Mouse (Mus musculus): ENCODE results near the gene Vps8.

DNA sequence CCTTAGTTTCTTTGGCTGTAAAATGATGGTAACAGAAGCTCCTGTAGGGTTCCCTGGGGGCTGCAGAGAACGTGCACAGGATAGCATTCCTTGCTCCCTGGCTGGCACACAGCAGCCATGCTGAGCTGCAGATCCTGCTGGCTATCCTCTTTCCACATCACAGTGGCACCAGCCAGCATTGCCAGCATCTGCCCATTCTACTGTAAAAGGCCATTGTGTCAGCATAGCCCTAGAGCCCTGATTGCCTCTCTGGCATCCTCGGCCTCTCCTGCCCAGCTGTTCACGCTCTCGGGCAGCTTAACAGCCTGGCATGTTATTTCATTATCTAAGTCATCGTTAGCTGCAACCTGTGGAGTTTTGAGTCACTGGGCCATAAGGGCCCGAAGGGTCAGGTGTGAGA, 204.3 kb downstream of the Vps8 start:
- no peak for TF ChIP-seq CTCF (IDR thresholded peaks at IDR 0.05; ENCODE audit: borderline replicate concordance, control insufficient read depth, extremely low read depth, insufficient read depth, low read length, poor library complexity)
- TF ChIP-seq POLR2A (IDR thresholded peaks at IDR 0.05; ENCODE audit: control insufficient read depth, extremely low read depth, insufficient read depth, low read length, poor library complexity), result no peak
